Mouse (Mus musculus) stomach, embryonic 14.5 days (tissue): ENCODE results near the gene Sec24d. TPM values are rescaled to one million over a fixed set of nuclear protein-coding genes. Genes with fewer than 3 reads are reported as not detected.

ENCODE experiments used
- ATAC-seq: fragments of 200-750 bp; cut with Nextera tagmentation; 2 replicates; pipeline ENCODE4 v1.8.0; 2017; ENCODE audit warnings: low read depth, moderate TSS enrichment; ENCODE audit not compliant: insufficient number of reproducible peaks, insufficient read depth, low FRiP score
- H3K27ac ChIP-seq: fragments of 300-500 bp; sonication (generic); 2 replicates; pipeline ENCODE4 v1.5.1; 2014; ENCODE audit warnings: mild to moderate bottlenecking, low read length, moderate library complexity, mixed read lengths
- H3K27me3 ChIP-seq: fragments of 300-500 bp; sonication (generic); 2 replicates; pipeline ENCODE4 v1.6.1; 2014; ENCODE audit warnings: low read length, control low read depth, mixed read lengths; ENCODE audit not compliant: control insufficient read depth, insufficient read depth
- H3K36me3 ChIP-seq: fragments of 300-500 bp; sonication (generic); 2 replicates; pipeline ENCODE4 v1.6.1; 2014; ENCODE audit warnings: mild to moderate bottlenecking, control low read depth, low read length, moderate library complexity, mixed read lengths; ENCODE audit not compliant: control insufficient read depth, insufficient read depth
- H3K4me1 ChIP-seq: fragments of 300-500 bp; sonication (generic); 2 replicates; pipeline ENCODE4 v1.6.1; 2014; ENCODE audit warnings: low read length, control low read depth, mixed read lengths; ENCODE audit not compliant: control insufficient read depth, insufficient read depth
- H3K4me2 ChIP-seq: fragments of 300-500 bp; sonication (generic); replicated peaks from 2 replicates; pipeline ENCODE4 v1.6.1; 2014; ENCODE audit warnings: low read depth, low read length, control low read depth
- H3K4me3 ChIP-seq: fragments of 300-500 bp; sonication (generic); 2 replicates; pipeline ENCODE4 v1.5.1; 2014; ENCODE audit warnings: low read depth, low read length, control low read depth
- H3K9ac ChIP-seq: fragments of 300-500 bp; sonication (generic); replicated peaks from 2 replicates; pipeline ENCODE4 v1.6.1; 2014; ENCODE audit warnings: low read depth, mild to moderate bottlenecking, control low read depth, low read length, moderate library complexity, mixed read lengths
- H3K9me3 ChIP-seq: fragments of 300-500 bp; sonication (generic); 2 replicates; pipeline ENCODE4 v1.6.1; 2016; ENCODE audit warnings: low read depth, low read length, control low read depth; ENCODE audit not compliant: control insufficient read depth
- WGBS: fragments of 180-500 bp; shearing (Covaris S2); extraction: QIAGEN DNeasy Blood & Tissue Kit; methylation state at CpG from one replicate; pipeline ENCODE4 v1.1.7; 2014; 5-methylcytosine and 5-hydroxymethylcytosine counted together
- polyA plus RNA-seq: library from polyadenylated mRNA; unstranded; fragments of >200 nt; fragmentation: Nextera tagmentation; extraction: Ambion mirVana; gene quantifications from 2 replicates; pipeline ENCODE4 v1.2.1, GENCODE M21; 2014

The Sec24d gene
- polyA plus RNA-seq, 1 experiment from 2014 or later = 96.9 TPM

DNA sequence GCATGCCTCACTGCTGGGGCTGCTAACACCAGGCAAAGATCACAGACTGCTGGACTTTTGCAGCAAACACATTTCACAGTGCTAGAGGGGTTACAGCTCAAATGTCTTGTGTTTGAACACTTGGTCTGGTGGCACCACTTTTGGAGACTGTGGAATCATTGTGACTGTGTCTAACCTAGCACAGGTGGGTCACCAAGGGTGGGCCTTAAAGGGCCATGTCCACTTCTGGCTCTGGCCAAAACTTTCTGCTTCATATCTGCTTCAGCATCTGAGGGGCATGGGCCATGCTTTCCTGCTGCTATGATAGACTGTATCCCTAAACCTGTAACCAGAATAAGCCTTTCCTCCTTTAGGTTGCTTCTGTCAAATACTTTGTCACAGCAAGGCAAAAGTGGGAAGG, 29.8 kb upstream of the Sec24d start:
- Histone ChIP-seq H3K9me3 (no peaks in the 10 kb centered on the region), H3K27me3 (no peaks in the 10 kb centered on the region), H3K4me3 (no peak overlapping the region), H3K9ac (no peak overlapping the region), H3K4me1 (peaks cover 7% of the 10 kb centered on the region; the same call in 1 of the 2 replicates), H3K4me2 (no peak overlapping the region), H3K36me3 (no peaks in the 10 kb centered on the region), H3K27ac (no peak overlapping the region)
- no peak for ATAC-seq

DNA sequence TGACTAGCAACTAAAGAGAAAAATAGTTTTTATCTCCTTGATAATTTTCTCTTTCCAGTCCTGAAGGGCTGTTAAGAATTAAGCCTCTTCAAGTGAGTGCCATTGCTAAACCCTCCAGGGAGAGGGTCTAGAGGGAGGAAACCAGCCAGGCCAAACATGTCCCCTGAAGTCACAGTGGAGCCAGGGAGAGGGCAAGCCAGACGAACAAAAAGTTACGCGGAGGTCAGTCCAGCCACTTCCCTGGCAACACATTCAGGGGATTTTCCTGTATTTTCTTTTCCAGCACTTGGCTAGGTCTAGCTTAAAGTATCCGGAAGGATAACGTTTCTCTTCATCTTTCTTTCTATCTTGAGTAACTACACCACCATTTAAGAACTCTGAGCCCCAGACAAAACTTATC, 22.9 kb upstream of the Sec24d start:
- no peaks in the 10 kb centered on the region for H3K36me3 ChIP-seq
- WGBS = 50% methylated on average over 5 of the region's 5 CpGs
- H3K4me1 ChIP-seq = no peaks in the 10 kb centered on the region
- no peak overlapping the region for H3K4me2 ChIP-seq
- no peak overlapping the region for H3K27ac ChIP-seq
- no peak overlapping the region for H3K4me3 ChIP-seq
- ATAC-seq = no peak
- H3K27me3 ChIP-seq = no peaks in the 10 kb centered on the region
- H3K9me3 ChIP-seq = no peaks in the 10 kb centered on the region
- H3K9ac ChIP-seq = no peak overlapping the region

DNA sequence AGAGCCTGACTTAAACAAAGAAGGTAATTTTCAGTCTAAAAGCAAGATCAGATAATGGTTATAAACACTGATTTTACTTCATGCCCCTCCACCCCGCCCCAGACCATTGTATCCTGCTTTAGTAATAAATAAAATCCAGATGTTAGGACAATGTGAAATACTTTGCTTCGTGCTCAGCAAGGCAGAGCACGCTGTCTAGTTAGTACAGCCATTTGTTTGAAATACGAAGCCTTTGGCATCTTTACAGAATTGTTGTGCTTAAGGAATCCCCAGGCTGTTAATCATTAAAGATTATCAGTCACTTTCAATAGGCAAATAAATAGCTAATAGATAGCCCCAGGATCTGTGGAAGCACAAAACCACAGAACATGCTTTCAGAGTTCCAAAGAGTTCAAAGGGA, 21.6 kb upstream of the Sec24d start:
- no peak overlapping the region for H3K4me2 ChIP-seq
- H3K4me1 ChIP-seq = no peaks in the 10 kb centered on the region
- H3K36me3 ChIP-seq = no peaks in the 10 kb centered on the region
- H3K9ac ChIP-seq = no peak overlapping the region
- no peaks in the 10 kb centered on the region for H3K9me3 ChIP-seq
- no peak for ATAC-seq
- WGBS = 22% methylated on average over 4 of the region's 4 CpGs
- no peaks in the 10 kb centered on the region for H3K27me3 ChIP-seq
- H3K4me3 ChIP-seq = no peak overlapping the region
- H3K27ac ChIP-seq = no peak overlapping the region

DNA sequence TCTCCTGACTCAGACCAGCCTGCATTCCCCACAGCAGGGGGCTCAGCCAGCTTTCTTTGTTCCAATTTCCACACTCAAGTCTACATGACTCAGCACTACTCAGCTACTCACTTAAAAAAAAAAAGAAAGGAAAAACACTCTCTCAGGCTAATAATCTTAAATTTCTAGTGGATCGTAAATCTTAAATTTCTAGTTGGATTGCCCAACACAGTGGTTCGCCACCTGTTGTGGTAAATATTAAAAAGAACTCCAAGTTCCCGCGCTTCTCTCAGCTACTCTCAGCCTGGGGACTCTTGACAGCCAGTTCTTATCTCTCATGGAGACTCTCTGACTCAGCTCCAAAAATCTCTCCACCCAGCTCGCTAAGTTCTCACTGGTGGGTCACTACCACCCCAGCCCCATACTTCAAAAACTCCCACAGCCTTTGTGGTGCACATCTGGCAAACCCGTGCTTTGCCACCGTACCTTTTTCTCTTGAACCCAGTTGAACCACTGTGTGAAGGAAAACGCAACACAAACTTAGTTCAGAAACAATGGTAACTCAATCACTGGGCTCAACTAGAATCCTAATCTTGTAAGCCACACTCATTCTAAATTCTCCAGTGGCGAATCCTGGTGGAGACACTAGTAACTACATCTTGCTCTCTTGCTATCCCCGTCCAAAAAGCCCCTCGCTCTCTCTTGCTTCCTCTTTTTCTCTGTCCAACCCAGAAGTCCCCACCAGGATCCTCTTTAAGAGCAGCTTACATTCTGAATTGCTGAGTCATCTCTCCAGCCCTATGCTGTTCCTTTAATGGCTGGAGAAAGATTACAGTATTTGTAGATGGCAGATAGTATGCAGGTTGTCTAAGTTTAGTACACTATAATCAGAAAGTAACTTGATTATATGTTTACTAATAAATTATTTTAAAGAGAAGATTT, 10.8 kb upstream of the Sec24d start:
- H3K9me3 ChIP-seq = no peaks in the 10 kb centered on the region
- H3K4me1 ChIP-seq = no peaks in the 10 kb centered on the region
- H3K27ac ChIP-seq = no peak overlapping the region
- no peaks in the 10 kb centered on the region for H3K27me3 ChIP-seq
- 82% methylated on average over 11 of the region's 11 CpGs for WGBS
- H3K36me3 ChIP-seq = no peaks in the 10 kb centered on the region
- no peak for ATAC-seq
- H3K4me2 ChIP-seq = no peak overlapping the region
- H3K9ac ChIP-seq = no peak overlapping the region
- no peak overlapping the region for H3K4me3 ChIP-seq

DNA sequence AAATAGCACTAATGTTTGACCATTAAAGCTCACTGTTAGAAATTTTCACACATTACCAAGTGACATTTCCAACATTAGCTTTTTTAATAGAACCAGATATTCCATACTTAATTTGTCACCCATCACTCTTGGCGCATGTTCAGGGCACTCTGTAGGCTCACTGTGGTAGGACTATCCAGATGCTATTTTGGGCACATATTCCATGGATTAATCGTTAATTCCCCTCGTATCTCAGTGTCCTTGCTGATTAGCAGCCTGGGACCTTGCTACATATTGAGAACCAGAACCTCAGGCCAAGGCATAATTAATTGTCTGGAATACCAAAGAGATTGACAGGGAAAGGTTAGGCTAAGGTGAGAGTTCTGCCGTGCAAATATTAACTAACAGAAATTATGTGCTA, 8.5 kb upstream of the Sec24d start:
- no peak overlapping the region for H3K9ac ChIP-seq
- no peak for ATAC-seq
- 64% methylated on average over 4 of the region's 4 CpGs for WGBS

DNA sequence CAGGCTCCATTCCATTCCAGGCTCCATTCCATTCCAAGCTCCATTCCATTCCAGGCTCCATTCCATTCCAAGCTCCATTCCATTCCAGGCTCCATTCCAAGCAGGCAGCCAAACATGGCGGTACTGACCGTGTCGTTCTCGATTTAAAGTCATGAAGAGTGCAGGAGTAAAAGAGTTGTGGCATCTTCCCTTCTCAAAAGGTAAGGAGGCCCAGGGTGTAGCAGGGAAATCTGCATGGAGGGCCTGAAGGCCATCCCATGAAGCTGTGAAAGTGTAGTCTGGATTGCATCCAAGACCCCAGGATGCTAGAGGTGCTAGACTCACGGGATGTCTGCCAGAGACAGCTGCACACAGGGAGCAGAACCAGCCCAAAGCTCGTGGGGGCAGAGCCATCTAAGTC, 2.5 kb upstream of the Sec24d start:
- 45% methylated on average over 6 of the region's 6 CpGs for WGBS

More for the DNA sequence above, 8.5 kb upstream of the Sec24d start:
- Histone ChIP-seq H3K4me1 (no peaks in the 10 kb centered on the region), H3K27me3 (no peaks in the 10 kb centered on the region), H3K4me2 (no peak overlapping the region), H3K9me3 (no peaks in the 10 kb centered on the region), H3K27ac (no peak overlapping the region), H3K4me3 (no peak overlapping the region), H3K36me3 (no peaks in the 10 kb centered on the region)

DNA sequence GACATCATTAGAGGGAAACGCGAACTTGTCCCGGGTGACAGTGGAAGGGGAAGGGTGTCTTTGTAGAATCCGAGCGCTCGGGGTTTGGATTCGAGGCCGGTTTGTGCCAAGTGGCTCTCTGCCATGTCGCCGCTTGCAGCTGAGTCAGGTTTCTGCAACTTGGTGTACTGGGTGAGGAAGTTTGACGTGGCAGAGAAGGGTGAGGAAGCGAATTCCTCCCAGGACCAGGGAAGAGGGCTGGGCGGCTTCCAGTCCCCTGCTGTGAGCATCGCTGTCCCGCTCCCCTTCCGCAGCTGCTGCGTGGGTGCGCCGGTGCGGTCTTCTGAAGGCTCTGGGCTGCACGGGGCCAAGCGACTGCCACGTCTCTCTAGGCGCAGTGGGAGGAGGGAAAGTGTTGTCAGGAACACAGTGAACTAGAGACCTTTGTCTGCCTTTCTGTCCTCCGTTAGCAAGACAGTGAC, 516 bp downstream of the Sec24d start:
- Histone ChIP-seq H3K27me3 (no peaks in the 10 kb centered on the region), H3K4me3 (peak overlapping the region; percentile 45), H3K4me2 (peak overlapping the region; percentile 48), H3K9ac (peak overlapping the region; percentile 57), H3K27ac (peak overlapping the region; percentile 49), H3K4me1 (no peaks in the 10 kb centered on the region), H3K36me3 (peaks cover 26% of the 10 kb centered on the region), H3K9me3 (no peaks in the 10 kb centered on the region)
- WGBS = 1% methylated on average over 25 of the region's 25 CpGs
- ATAC-seq = peak; percentile 29; the same call in 1 of the 2 replicates

More for the DNA sequence above, 2.5 kb upstream of the Sec24d start:
- Histone ChIP-seq H3K9me3 (no peaks in the 10 kb centered on the region), H3K36me3 (no peaks in the 10 kb centered on the region), H3K27me3 (no peaks in the 10 kb centered on the region), H3K4me1 (no peaks in the 10 kb centered on the region), H3K27ac (no peak overlapping the region), H3K4me2 (peak overlapping the region; percentile 29), H3K4me3 (peak overlapping the region; percentile 20), H3K9ac (no peak overlapping the region)
- no peak for ATAC-seq

DNA sequence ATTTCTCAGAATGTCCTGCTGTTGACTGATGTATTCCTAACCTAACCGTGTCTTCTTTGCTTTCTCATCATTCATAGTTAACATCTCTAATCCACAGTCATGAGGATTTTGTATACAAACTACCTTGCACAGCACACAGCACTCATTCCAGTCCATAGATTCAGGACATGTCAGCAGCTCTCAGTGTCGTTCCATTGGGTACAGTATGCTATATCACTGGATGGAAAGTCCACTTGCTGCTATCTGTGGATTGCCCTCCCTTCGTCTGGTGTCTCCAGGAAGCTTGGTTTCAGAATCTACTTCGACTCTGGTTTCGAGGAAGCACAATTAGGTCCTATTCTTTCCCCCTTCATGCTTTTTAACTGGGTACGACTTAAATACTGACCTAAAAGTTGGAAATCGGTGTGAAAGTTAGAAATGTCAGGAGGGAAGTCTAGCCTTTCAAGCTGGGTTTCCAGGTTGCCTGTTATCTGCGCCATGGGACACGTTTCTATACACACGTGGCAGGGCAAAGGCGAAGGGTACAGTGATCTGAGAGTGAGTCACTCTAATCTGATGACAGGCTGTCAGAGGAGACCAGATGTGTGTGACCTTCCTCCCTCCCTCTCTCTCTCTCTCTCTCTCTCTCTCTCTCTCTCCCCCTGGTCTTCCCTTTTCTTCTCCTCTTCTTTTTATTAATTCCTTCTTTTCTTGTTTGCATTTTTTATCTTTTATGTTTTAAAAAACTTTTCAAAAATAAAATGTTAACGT, 15.8 kb downstream of the Sec24d start:
- no peak for ATAC-seq

More for the DNA sequence above, 15.8 kb downstream of the Sec24d start:
- Histone ChIP-seq H3K27me3 (no peaks in the 10 kb centered on the region), H3K4me2 (no peak overlapping the region), H3K4me1 (no peaks in the 10 kb centered on the region), H3K9me3 (no peaks in the 10 kb centered on the region), H3K9ac (no peak overlapping the region), H3K36me3 (peaks cover 42% of the 10 kb centered on the region), H3K27ac (no peak overlapping the region), H3K4me3 (no peak overlapping the region)
- 74% methylated on average over 12 of the region's 12 CpGs for WGBS
